Mouse (Mus musculus): ENCODE data around the gene Gm20517.
"Not testable (repeated sequence)": the region's sequence is repeated elsewhere in the genome, so short reads cannot be mapped to it uniquely, and the experiment has no call there.

The Gm20517 gene

GRCm38 (mm10) chr17:47596162-47596838 lies 15.1 kb upstream of the Gm20517 start:
- in situ Hi-C loops (cut with MboI; ENCODE audit: low sequenced_read_pairs), result no loop called here

DNA sequence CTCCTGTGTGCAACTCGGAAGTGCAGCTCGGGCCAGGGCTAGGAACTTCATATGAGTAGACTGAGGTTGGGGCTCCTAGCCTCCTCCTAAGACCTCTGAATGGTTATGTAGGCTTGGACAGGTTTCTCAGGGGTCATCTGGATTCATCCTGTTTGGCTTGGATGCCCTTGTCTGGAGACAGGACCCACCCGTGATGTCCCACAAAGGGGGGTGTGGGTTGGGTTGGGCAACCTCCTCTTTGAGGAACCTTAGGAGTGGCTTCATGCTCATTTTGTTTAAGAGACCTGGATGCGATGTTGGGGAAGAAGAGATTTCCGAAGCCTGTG lies 14.6 kb upstream of the Gm20517 start:
- in situ Hi-C loops (cut with MboI; ENCODE audit: low sequenced_read_pairs), result no loop called here

GRCm38 (mm10) chr17:47597261-47597660 lies 14.1 kb upstream of the Gm20517 start:
- in situ Hi-C loops (cut with MboI; ENCODE audit: low sequenced_read_pairs), result no loop called here

DNA sequence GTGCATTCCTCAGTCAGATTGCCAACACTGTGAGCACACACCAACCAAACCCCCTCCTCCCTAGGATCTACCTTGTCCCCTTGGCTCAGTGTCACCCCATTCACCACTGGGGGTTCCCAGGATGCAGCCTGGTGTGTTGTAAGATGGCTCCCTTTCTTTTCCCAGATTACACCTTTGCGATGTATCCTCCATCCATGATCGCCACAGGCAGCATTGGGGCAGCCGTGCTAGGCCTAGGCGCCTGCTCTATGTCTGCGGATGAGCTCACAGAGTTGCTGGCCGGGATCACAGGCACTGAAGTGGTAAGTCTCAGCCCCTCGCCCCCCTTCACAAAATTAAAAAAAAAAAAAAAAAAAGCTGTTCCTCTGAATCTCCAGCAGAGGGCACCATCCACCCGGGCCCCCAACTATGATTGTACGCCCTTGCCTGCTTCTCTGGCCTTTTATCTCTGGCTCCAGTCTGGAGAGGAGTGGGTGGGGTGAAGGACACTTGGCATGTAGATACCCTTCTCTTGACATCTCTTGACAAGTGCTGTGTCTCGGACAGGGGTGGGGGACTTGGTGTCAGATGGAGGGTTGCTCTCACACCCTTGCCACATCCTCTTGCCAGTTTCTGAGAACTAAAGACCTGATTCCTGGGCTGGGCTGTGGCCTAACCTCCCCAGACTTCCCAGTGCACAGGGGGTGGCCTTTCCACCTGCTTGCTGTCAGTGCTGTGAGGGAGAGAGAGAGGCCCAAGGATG lies 13.4 kb upstream of the Gm20517 start:
- in situ Hi-C loops (cut with MboI; ENCODE audit: low sequenced_read_pairs), result no loop called here

DNA sequence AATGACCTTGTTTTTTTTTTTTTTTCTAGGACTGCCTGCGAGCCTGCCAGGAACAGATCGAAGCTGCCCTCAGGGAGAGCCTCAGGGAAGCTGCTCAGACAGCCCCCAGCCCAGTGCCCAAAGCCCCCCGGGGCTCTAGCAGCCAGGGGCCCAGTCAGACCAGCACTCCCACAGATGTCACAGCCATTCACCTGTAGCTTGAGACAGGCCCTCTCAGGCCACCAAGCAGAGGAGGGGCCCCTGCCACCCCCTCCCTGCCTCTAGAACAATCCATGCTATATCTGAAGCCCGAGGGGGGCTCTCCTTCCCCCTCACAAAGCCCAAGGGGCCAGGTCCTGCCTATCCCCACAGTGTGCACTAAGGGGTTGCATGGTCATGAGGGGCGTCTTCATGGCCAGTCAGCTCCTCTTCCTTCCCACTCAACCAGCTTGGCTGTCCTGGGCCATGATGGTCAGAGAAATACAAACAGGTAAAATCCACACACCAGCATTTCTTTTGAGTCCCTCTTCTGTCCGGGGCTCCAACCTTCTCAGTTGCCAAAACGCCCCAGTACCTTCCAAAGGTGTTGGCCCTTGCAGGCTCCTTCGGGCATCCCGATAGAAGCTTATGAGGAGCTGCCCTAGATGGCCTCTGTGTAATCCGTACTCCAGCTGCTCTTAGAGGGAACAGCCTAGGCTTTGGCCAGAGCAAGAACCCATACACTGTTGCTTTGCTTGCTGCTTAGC lies 12.6 kb upstream of the Gm20517 start:
- in situ Hi-C loops (cut with MboI; ENCODE audit: low sequenced_read_pairs), result not testable (repeated sequence)

- in situ Hi-C loops (cut with MboI; ENCODE audit: low sequenced_read_pairs), result loop anchor here (5.0 kb wide), 1 partner anchor 87 kb away; no protein-coding TSS in a partner anchor
These were observed 11.7 kb upstream of the Gm20517 start for GRCm38 (mm10) chr17:47599511-47600297.

GRCm38 (mm10) chr17:47600601-47601388 lies 10.6 kb upstream of the Gm20517 start:
- in situ Hi-C loops (cut with MboI; ENCODE audit: low sequenced_read_pairs), result loop anchor here (5.0 kb wide), 1 partner anchor 88 kb away; no protein-coding TSS in a partner anchor

DNA sequence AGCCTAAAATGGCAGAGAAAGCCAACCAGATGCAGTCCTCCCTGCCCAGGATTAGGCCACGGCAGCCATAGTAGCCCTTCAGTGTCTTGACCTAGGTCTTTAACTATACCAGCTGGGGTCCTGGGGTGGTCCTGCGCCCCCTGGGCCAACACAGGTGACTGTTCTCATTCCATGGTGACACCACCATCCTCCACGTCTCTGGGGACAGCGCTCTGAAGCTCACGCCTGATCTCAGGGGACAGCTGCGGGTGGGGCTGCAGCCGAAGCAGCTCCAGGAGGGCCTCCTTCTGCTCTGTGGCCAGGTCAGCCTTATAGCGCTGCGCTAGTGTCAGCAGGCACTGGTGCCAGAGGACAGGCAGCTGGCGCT lies 10.0 kb upstream of the Gm20517 start:
- in situ Hi-C loops (cut with MboI; ENCODE audit: low sequenced_read_pairs), result loop anchor here (5.0 kb wide), 1 partner anchor 89 kb away; no protein-coding TSS in a partner anchor

DNA sequence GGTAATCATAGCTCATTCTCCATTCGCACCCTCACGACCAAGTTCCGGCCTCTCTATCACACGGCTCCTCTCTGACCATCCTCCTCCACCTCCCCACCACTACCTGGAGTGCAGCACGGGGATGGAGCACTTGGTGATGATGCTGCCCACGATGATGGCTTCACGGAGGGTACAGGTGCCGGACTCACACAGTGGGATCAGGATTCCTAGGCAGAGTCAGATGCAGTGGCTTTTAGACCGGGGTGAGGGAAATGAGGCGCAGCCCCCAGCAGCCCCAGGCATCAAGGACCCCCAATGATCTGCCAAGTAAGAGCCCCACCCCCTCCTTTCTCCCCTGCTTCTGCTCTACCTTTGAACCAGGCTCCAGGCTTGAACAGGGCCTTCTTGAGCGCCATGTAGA lies 9.1 kb upstream of the Gm20517 start:
- in situ Hi-C loops (cut with MboI; ENCODE audit: low sequenced_read_pairs), result loop anchor here (5.0 kb wide), 1 partner anchor 90 kb away; no protein-coding TSS in a partner anchor

DNA sequence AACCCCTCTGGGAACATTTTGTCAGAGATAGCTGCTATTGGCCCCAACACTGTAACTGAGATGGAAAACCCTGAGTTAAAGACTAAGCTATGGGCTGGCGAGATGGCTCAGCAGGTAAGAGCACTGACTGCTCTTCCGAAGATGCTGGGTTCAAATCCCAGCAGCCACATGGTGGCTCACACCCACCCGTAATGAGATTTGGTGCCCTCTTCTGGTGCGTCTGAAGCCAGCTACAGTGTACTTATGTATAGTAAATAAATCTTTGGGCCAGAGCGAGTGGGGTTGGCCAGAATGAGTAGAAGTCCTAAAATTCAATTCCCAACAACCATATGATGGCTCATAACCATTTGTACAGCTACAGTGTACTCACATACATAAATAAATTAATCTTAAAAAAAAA lies 5.2 kb upstream of the Gm20517 start:
- in situ Hi-C loops (cut with MboI; ENCODE audit: low sequenced_read_pairs), result no loop called here

- in situ Hi-C loops (cut with MboI; ENCODE audit: low sequenced_read_pairs), result no loop called here
These were observed 2.2 kb upstream of the Gm20517 start for GRCm38 (mm10) chr17:47609182-47609581.

GRCm38 (mm10) chr17:47611661-47611982 lies 233 bp downstream of the Gm20517 start:
- in situ Hi-C loops (cut with MboI; ENCODE audit: low sequenced_read_pairs), result no loop called here

GRCm38 (mm10) chr17:47614018-47614417 lies 2.6 kb downstream of the Gm20517 start:
- in situ Hi-C loops (cut with MboI; ENCODE audit: low sequenced_read_pairs), result no loop called here

DNA sequence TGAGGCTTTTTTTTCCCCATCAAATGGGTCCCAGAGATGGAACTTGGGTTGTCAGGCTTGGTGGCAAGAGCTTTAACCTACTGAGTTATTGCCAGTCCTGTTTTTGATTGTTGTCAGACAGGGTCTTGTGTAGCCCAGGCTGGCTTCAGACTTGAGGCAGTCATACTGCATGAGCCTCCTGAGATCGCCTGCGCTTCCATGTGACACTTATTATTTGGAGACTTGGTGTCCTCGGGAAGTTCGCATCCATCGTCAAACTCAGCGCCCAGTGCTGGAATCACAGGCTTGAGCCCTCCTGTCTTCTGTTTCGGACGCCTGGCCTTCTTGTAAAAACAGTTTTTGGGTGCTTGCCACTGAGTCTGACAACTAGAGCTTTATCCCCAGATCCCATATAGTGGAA lies 4.7 kb downstream of the Gm20517 start:
- in situ Hi-C loops (cut with MboI; ENCODE audit: low sequenced_read_pairs), result no loop called here

DNA sequence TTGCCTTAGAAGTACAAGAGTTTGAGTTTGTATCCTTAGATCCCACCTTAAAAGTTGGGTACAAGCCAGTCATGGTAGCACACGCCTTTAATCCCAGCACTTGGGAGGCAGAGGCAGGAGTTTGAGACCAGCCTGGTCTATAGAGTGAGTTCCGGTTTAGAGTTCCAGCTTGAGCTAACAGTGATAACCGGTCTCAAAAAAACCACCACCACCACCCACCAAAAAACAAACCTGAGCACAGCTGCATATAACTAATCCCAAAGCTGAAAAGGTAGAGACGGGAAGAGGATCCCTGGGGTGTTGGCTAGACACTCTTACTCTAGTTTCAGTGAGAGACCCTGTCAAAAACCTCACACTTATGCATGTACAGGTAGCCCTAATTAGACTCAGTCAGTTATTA lies 5.3 kb downstream of the Gm20517 start:
- in situ Hi-C loops (cut with MboI; ENCODE audit: low sequenced_read_pairs), result no loop called here

- in situ Hi-C loops (cut with MboI; ENCODE audit: low sequenced_read_pairs), result no loop called here
These were observed 6.4 kb downstream of the Gm20517 start for GRCm38 (mm10) chr17:47617605-47618307.

- in situ Hi-C loops (cut with MboI; ENCODE audit: low sequenced_read_pairs), result no loop called here
These were observed 7.3 kb downstream of the Gm20517 start for GRCm38 (mm10) chr17:47618556-47619311.

- in situ Hi-C loops (cut with MboI; ENCODE audit: low sequenced_read_pairs), result no loop called here
These were observed 11.6 kb downstream of the Gm20517 start for GRCm38 (mm10) chr17:47622912-47623554.

GRCm38 (mm10) chr17:47624572-47624971 lies 13.2 kb downstream of the Gm20517 start:
- in situ Hi-C loops (cut with MboI; ENCODE audit: low sequenced_read_pairs), result not testable (repeated sequence)

Data from CH12F3 (cell line).